Mouse (Mus musculus) E14TG2a.4 (cell line): ENCODE data around the gene Mrpl37.

Experiments used
- CTCF ChIP-seq: conservative IDR thresholded peaks from 2 replicates; pipeline ENCODE4 v1.5.1; 2014; ENCODE audit warnings: low read length
- NANOG ChIP-seq: IDR thresholded peaks from 2 replicates; pipeline ENCODE4 v1.6.1; 2014; ENCODE audit warnings: borderline replicate concordance, low read length, mixed read lengths

- TF ChIP-seq CTCF (no peak), NANOG (no peak)
These were observed 18.0 kb downstream of the Mrpl37 start for GRCm38 (mm10) chr4:107048568-107049162.
